Mouse (Mus musculus) lung, embryonic 15.5 days (tissue): ENCODE data around the gene Gm20661. TPM values are rescaled to one million over a fixed set of nuclear protein-coding genes. Genes with fewer than 3 reads are reported as not detected.
A peak's percentile ranks its signal among the peaks of the same experiment; 100 is the strongest.

Experiments used
- ATAC-seq: fragments of 200-750 bp; cut with Nextera tagmentation; 2 replicates; pipeline ENCODE4 v1.8.0; 2017; ENCODE audit warnings: moderate number of reproducible peaks, borderline replicate concordance; ENCODE audit not compliant: low FRiP score, low TSS enrichment; ENCODE audit errors: extremely low read depth
- H3K27ac ChIP-seq: fragments of 300-500 bp; sonication (generic); 2 replicates; pipeline ENCODE4 v1.5.1; 2015; ENCODE audit warnings: moderate library complexity, mild to moderate bottlenecking, inconsistent platforms
- H3K27me3 ChIP-seq: fragments of 300-500 bp; sonication (generic); 2 replicates; pipeline ENCODE4 v1.6.1; 2015; ENCODE audit warnings: inconsistent platforms
- H3K36me3 ChIP-seq: fragments of 300-500 bp; sonication (generic); 2 replicates; pipeline ENCODE4 v1.6.1; 2015; ENCODE audit warnings: inconsistent platforms
- H3K4me1 ChIP-seq: fragments of 300-500 bp; sonication (generic); 2 replicates; pipeline ENCODE4 v1.6.1; 2015; ENCODE audit warnings: inconsistent platforms
- H3K4me2 ChIP-seq: fragments of 300-500 bp; sonication (generic); 2 replicates; pipeline ENCODE4 v1.6.1; 2015; ENCODE audit warnings: inconsistent platforms, mild to moderate bottlenecking, moderate library complexity
- H3K4me3 ChIP-seq: fragments of 300-500 bp; sonication (generic); 2 replicates; pipeline ENCODE4 v1.5.1; 2015; ENCODE audit warnings: mild to moderate bottlenecking, inconsistent platforms
- H3K9ac ChIP-seq: fragments of 300-500 bp; sonication (generic); 2 replicates; pipeline ENCODE4 v1.6.1; 2015; ENCODE audit warnings: inconsistent platforms
- H3K9me3 ChIP-seq: fragments of 300-500 bp; sonication (generic); 2 replicates; pipeline ENCODE4 v1.6.1; 2016; ENCODE audit warnings: inconsistent platforms
- whole genome bisulfite sequencing: fragments of 180-500 bp; shearing (Covaris S2); methylation state at CpG from one replicate; pipeline ENCODE4 v1.1.7; 2015; 5-methylcytosine and 5-hydroxymethylcytosine counted together
- polyA plus RNA-seq: library from polyadenylated mRNA; unstranded; fragments of >200 nt; fragmentation: Nextera tagmentation; extraction: Ambion mirVana; gene quantifications from 2 replicates; pipeline ENCODE4 v1.2.1, GENCODE M21; 2015

Gene Gm20661
- polyA plus RNA-seq, 1 experiment from 2014 or later, result 3.6 TPM

- Histone ChIP-seq H3K9ac (peak within 1 kb of the TSS; percentile 67), H3K27ac (peak within 1 kb of the TSS; percentile 100), H3K4me3 (peak within 1 kb of the TSS; percentile 66), H3K9me3 (no peaks in the 10 kb centered on the region), H3K4me2 (peak within 1 kb of the TSS; percentile 88), H3K27me3 (no peaks in the 10 kb centered on the region), H3K36me3 (no peaks in the 10 kb centered on the region), H3K4me1 (peaks cover 52% of the 10 kb centered on the region)
- ATAC-seq, result peak; percentile 65
- under 1% methylated on average over 58 of the region's 58 CpGs for WGBS
Observed at GRCm38 (mm10) chr9:107985131-107986119, 2.6 kb downstream of the Gm20661 start, which contains the start of gene Inka1. TSS of gene Inka1 (minus strand) at chr9:107985879.

GRCm38 (mm10) chr9:107986376-107986775 lies 3.5 kb downstream of the Gm20661 start:
- H3K4me2 ChIP-seq, result peak overlapping the region; percentile 88
- peak; percentile 27; the same call in 1 of the 2 replicates for ATAC-seq
- peaks cover 43% of the 10 kb centered on the region for H3K4me1 ChIP-seq
- H3K9me3 ChIP-seq, result no peaks in the 10 kb centered on the region
- H3K27ac ChIP-seq, result peak overlapping the region; percentile 100
- no peaks in the 10 kb centered on the region for H3K36me3 ChIP-seq
- H3K4me3 ChIP-seq, result peak overlapping the region; percentile 66
- WGBS, result 2% methylated on average over 18 of the region's 18 CpGs
- peak overlapping the region; percentile 67; the same call in 1 of the 2 replicates for H3K9ac ChIP-seq
- no peaks in the 10 kb centered on the region for H3K27me3 ChIP-seq

GRCm38 (mm10) chr9:107987950-107988349 lies 5.1 kb downstream of the Gm20661 start:
- Histone ChIP-seq H3K9ac (no peak overlapping the region), H3K4me1 (peaks cover 27% of the 10 kb centered on the region), H3K4me2 (no peak overlapping the region), H3K36me3 (no peaks in the 10 kb centered on the region), H3K27ac (no peak overlapping the region), H3K27me3 (no peaks in the 10 kb centered on the region), H3K9me3 (no peaks in the 10 kb centered on the region), H3K4me3 (no peak overlapping the region)
- WGBS, result 66% methylated on average over 3 of the region's 3 CpGs
- no peak for ATAC-seq

- 63% methylated on average over 2 of the region's 2 CpGs for WGBS
- no peaks in the 10 kb centered on the region for H3K4me1 ChIP-seq
Observed at GRCm38 (mm10) chr9:107992197-107992596, 9.3 kb downstream of the Gm20661 start, which contains the start of gene Cdhr4. TSS of gene Cdhr4 (plus strand) at chr9:107992497.

GRCm38 (mm10) chr9:107993013-107993412 lies 10.2 kb downstream of the Gm20661 start:
- Histone ChIP-seq H3K9ac (no peak overlapping the region), H3K4me1 (no peaks in the 10 kb centered on the region), H3K9me3 (no peaks in the 10 kb centered on the region), H3K36me3 (no peaks in the 10 kb centered on the region), H3K4me2 (no peak overlapping the region), H3K27me3 (no peaks in the 10 kb centered on the region), H3K4me3 (no peak overlapping the region), H3K27ac (no peak overlapping the region)
- WGBS, result 85% methylated on average over 11 of the region's 11 CpGs
- ATAC-seq, result no peak; the same call in 1 of the 2 replicates

More at GRCm38 (mm10) chr9:107992197-107992596, 9.3 kb downstream of the Gm20661 start, which contains the start of gene Cdhr4:
- no peaks in the 10 kb centered on the region for H3K9me3 ChIP-seq
- no peaks in the 10 kb centered on the region for H3K36me3 ChIP-seq
- no peak within 1 kb of the TSS for H3K27ac ChIP-seq
- no peak within 1 kb of the TSS for H3K9ac ChIP-seq
- no peak within 1 kb of the TSS for H3K4me2 ChIP-seq
- H3K4me3 ChIP-seq, result no peak within 1 kb of the TSS
- no peak for ATAC-seq
- H3K27me3 ChIP-seq, result no peaks in the 10 kb centered on the region

DNA sequence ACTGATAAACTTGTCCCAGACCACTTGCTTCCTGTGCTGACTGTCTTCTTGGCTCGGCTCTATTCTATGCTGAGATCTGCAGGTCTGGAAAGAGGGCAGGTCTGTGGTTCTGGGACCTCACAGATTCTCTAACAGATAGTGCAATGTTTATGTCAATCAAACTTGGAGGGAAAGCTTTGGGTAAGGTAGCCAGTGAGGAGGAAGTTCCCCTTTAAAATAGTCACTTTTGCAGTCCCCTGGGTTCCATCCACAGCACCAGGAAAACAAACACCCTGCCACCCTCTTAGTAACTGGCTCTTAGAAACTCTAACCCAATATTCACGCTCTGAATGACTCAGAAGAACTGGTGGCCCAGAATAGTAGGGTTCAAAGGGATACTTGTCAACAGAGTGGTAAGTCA lies 11.6 kb downstream of the Gm20661 start:
- H3K36me3 ChIP-seq, result no peaks in the 10 kb centered on the region

DNA sequence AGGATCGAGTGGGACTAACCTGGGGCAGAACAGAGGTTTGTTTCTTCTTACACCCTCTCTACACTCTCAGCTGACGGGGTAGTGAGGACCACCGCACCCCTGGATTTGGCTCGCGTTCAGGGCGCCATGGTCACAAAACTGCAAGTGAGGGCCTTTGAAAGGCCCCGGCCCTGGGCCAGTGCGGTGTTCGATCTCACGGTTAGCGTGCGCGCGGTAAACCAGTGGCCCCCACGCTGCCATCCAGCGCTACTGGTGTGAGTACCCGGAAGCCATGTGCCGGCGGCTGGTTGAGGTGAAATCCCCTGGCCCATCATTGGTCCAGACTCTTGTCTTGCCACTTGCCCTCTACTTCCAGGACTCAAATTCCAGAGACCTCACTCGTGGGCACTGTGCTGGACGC lies 12.7 kb downstream of the Gm20661 start:
- Histone ChIP-seq H3K27ac (no peak overlapping the region), H3K4me1 (no peaks in the 10 kb centered on the region), H3K4me2 (no peak overlapping the region), H3K9me3 (no peaks in the 10 kb centered on the region), H3K9ac (no peak overlapping the region), H3K36me3 (no peaks in the 10 kb centered on the region), H3K27me3 (no peaks in the 10 kb centered on the region), H3K4me3 (no peak overlapping the region)
- whole genome bisulfite sequencing, result 89% methylated on average over 21 of the region's 21 CpGs
- no peak for ATAC-seq

More for the DNA sequence above, 11.6 kb downstream of the Gm20661 start:
- Histone ChIP-seq H3K4me3 (no peak overlapping the region), H3K4me1 (no peaks in the 10 kb centered on the region), H3K27ac (no peak overlapping the region), H3K27me3 (no peaks in the 10 kb centered on the region), H3K9me3 (no peaks in the 10 kb centered on the region), H3K4me2 (no peak overlapping the region), H3K9ac (no peak overlapping the region)
- WGBS, result 33% methylated on average over 2 of the region's 2 CpGs
- ATAC-seq, result no peak

DNA sequence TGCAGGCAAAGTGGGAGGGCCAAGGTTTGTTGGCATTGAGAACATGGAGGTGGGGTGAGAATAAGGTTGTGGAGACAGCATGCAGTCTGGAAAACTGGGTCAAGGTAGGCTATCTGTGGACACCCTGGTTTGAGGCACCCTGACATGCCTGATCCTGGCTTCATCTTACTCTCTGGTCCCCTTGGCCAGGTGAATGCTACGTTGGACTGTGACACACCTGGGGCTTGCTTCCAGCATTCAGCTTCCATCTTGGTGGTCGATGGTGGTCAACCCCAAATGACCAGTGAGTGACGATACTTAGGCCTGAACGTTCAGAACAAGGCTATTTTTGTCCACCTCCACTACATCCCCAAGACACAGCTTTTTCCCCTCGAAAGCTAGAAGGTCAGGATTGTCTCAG lies 13.2 kb downstream of the Gm20661 start, which contains the start of gene Gm20662:
TSS of gene Gm20662 (plus strand) at position 301 of the 400 bp plus-strand sequence.
- no peak within 1 kb of the TSS for H3K4me2 ChIP-seq
- no peaks in the 10 kb centered on the region for H3K9me3 ChIP-seq
- WGBS, result 90% methylated on average over 5 of the region's 5 CpGs
- H3K27me3 ChIP-seq, result no peaks in the 10 kb centered on the region
- no peaks in the 10 kb centered on the region for H3K4me1 ChIP-seq
- no peak within 1 kb of the TSS for H3K27ac ChIP-seq
- H3K9ac ChIP-seq, result no peak within 1 kb of the TSS
- no peak for ATAC-seq
- H3K4me3 ChIP-seq, result no peak within 1 kb of the TSS
- H3K36me3 ChIP-seq, result no peaks in the 10 kb centered on the region

DNA sequence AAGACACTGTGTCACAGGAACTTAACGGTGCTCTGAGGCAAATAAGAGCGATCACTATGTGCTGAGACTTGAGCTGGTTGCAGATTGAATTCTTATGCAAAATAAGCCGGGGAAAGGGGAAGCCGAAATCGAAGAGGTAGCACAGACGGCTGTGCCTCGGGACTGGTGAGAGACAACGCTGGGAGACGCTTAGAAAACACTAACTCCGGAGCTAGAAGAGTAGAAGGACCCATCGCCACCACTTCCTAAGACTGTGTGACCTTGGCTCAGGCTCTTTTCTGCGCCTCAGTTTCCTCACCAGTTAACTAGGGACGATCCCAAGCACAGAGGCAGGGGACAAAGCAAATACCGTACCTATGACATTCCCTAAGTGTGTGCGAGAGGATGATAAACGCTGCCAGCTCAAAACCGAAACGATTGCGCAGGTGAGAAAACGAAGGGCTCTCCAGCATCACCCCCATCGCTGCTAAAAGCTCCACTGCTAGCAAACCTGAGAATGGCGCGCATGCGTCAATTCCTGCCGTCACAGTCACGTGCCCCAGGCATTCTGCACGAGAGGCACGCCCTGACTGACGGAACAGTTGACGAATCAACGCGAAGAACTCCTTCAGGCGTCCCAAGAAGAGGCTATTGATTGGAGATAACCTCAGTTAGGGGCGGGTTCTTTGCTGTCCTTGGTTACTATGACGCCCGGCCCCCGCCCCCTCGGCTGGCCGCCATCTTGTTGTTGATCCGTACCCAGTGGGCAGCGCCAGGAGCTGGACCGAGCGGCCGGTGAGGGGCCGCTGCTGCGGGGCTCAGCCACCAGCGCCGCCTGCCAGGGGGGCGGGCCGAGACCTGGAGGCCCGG lies 19.3 kb downstream of the Gm20661 start, which contains the start of gene Ip6k1:
TSS of gene Ip6k1 (plus strand) at position 580 of the 849 bp plus-strand sequence.
- WGBS, result under 1% methylated on average over 50 of the region's 51 CpGs
- peak within 1 kb of the TSS; percentile 98 for H3K9ac ChIP-seq
- H3K36me3 ChIP-seq, result no peaks in the 10 kb centered on the region; the same call in 1 of the 2 replicates
- no peaks in the 10 kb centered on the region for H3K9me3 ChIP-seq
- H3K4me1 ChIP-seq, result peaks cover 11% of the 10 kb centered on the region
- peak within 1 kb of the TSS; percentile 94 for H3K4me3 ChIP-seq
- no peaks in the 10 kb centered on the region for H3K27me3 ChIP-seq
- H3K27ac ChIP-seq, result peak within 1 kb of the TSS; percentile 91
- peak within 1 kb of the TSS; percentile 80 for H3K4me2 ChIP-seq
- peak; percentile 98 for ATAC-seq

GRCm38 (mm10) chr9:108002778-108003530 lies 20.1 kb downstream of the Gm20661 start:
- no peaks in the 10 kb centered on the region for H3K9me3 ChIP-seq
- under 1% methylated on average over 50 of the region's 50 CpGs for WGBS
- peak overlapping the region; percentile 62 for H3K4me2 ChIP-seq
- H3K36me3 ChIP-seq, result no peaks in the 10 kb centered on the region; the same call in 1 of the 2 replicates
- H3K4me3 ChIP-seq, result peak overlapping the region; percentile 94
- ATAC-seq, result no peak; the same call in none of the 2 replicates
- H3K9ac ChIP-seq, result peak overlapping the region; percentile 98
- no peaks in the 10 kb centered on the region for H3K27me3 ChIP-seq
- peaks cover 11% of the 10 kb centered on the region for H3K4me1 ChIP-seq
- peak overlapping the region; percentile 91 for H3K27ac ChIP-seq

GRCm38 (mm10) chr9:108003531-108003890 lies 20.7 kb downstream of the Gm20661 start:
- peak overlapping the region; percentile 94 for H3K4me3 ChIP-seq
- H3K4me2 ChIP-seq, result peak overlapping the region; percentile 62
- H3K4me1 ChIP-seq, result peaks cover 13% of the 10 kb centered on the region
- peak overlapping the region; percentile 91; the same call in 1 of the 2 replicates for H3K27ac ChIP-seq
- peak overlapping the region; percentile 98 for H3K9ac ChIP-seq
- no peaks in the 10 kb centered on the region for H3K27me3 ChIP-seq
- H3K36me3 ChIP-seq, result no peaks in the 10 kb centered on the region; the same call in 1 of the 2 replicates
- H3K9me3 ChIP-seq, result no peaks in the 10 kb centered on the region
- WGBS, result 13% methylated on average over 8 of the region's 8 CpGs
- ATAC-seq, result no peak
